Mouse (Mus musculus) intestine, embryonic 16.5 days (tissue): Measurements from ENCODE around the gene Ankrd11. TPM values are rescaled to one million over a fixed set of nuclear protein-coding genes. Genes with fewer than 3 reads are reported as not detected.
A peak's percentile ranks its signal among the peaks of the same experiment; 100 is the strongest.
"Not testable (repeated sequence)": the region's sequence is repeated elsewhere in the genome, so short reads cannot be mapped to it uniquely, and the experiment has no call there.

Experiments used
- ATAC-seq: fragments of 200-750 bp; cut with Nextera tagmentation; 2 replicates; pipeline ENCODE4 v1.8.0; 2017; ENCODE audit warnings: moderate TSS enrichment, moderate library complexity
- H3K27ac ChIP-seq: fragments of 300-500 bp; sonication (generic); 2 replicates; pipeline ENCODE4 v1.5.1; 2014; ENCODE audit warnings: mild to moderate bottlenecking, low read length
- H3K27me3 ChIP-seq: fragments of 300-500 bp; sonication (generic); replicated peaks from 2 replicates; pipeline ENCODE4 v1.6.1; 2014; ENCODE audit warnings: low read length, control low read depth, mixed read lengths; ENCODE audit not compliant: control insufficient read depth, insufficient read depth
- H3K36me3 ChIP-seq: fragments of 300-500 bp; sonication (generic); 2 replicates; pipeline ENCODE4 v1.6.1; 2014; ENCODE audit warnings: low read length, control low read depth; ENCODE audit not compliant: control insufficient read depth, insufficient read depth
- H3K4me1 ChIP-seq: fragments of 300-500 bp; sonication (generic); 2 replicates; pipeline ENCODE4 v1.6.1; 2014; ENCODE audit warnings: low read length, control low read depth, mixed read lengths; ENCODE audit not compliant: control insufficient read depth, insufficient read depth
- H3K4me2 ChIP-seq: fragments of 300-500 bp; sonication (generic); 2 replicates; pipeline ENCODE4 v1.6.1; 2014; ENCODE audit warnings: low read depth, low read length, control low read depth
- H3K4me3 ChIP-seq: fragments of 300-500 bp; sonication (generic); 2 replicates; pipeline ENCODE4 v1.5.1; 2014; ENCODE audit warnings: mild to moderate bottlenecking, low read length
- H3K9ac ChIP-seq: fragments of 300-500 bp; sonication (generic); 2 replicates; pipeline ENCODE4 v1.6.1; 2014; ENCODE audit warnings: low read depth, low read length
- H3K9me3 ChIP-seq: fragments of 300-500 bp; sonication (generic); 2 replicates; pipeline ENCODE4 v1.6.1; 2016; ENCODE audit warnings: low read length, control low read depth; ENCODE audit not compliant: control insufficient read depth
- WGBS: fragments of 180-500 bp; shearing (Covaris S2); extraction: QIAGEN DNeasy Blood & Tissue Kit; methylation state at CpG from one replicate; pipeline ENCODE4 v1.1.7; 2014; 5-methylcytosine and 5-hydroxymethylcytosine counted together
- polyA plus RNA-seq: library from polyadenylated mRNA; unstranded; fragments of >200 nt; fragmentation: Nextera tagmentation; extraction: Ambion mirVana; gene quantifications from 2 replicates; pipeline ENCODE4 v1.2.1, GENCODE M21; 2015

The Ankrd11 gene
- polyA plus RNA-seq, 1 experiment from 2014 or later = 19.5 TPM

DNA sequence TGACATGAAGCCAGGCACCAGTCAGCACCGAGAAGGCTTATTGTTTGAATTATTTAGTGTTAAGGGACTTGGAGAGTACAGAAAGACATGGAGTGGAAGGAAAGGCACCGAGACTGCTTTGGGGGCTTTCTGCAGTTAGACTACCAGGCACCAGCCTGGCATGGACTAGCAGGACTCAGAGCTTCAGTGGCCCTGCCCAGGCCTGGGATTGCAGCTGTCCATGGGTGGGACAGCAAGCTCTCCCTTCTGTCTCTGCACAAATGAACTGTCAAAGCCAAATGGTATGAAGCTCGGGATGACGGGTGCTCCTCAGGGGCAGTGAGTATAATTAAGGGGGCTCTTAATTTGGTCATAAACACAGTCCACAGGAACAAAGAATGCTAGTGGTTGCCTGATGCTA is 22.0 kb upstream of the Ankrd11 start:
- H3K4me3 ChIP-seq = peak overlapping the region; percentile 89
- H3K4me2 ChIP-seq = peak overlapping the region; percentile 61
- no peak for ATAC-seq
- 0 out of 2 replicates have a peak overlapping the region, but pooled peaks have one; percentile 96 for H3K9ac ChIP-seq
- H3K36me3 ChIP-seq = no peaks in the 10 kb centered on the region
- WGBS = 83% methylated on average over 4 of the region's 4 CpGs
- no peaks in the 10 kb centered on the region for H3K27me3 ChIP-seq
- H3K27ac ChIP-seq = no peak overlapping the region
- H3K4me1 ChIP-seq = peaks cover 15% of the 10 kb centered on the region
- H3K9me3 ChIP-seq = no peaks in the 10 kb centered on the region

DNA sequence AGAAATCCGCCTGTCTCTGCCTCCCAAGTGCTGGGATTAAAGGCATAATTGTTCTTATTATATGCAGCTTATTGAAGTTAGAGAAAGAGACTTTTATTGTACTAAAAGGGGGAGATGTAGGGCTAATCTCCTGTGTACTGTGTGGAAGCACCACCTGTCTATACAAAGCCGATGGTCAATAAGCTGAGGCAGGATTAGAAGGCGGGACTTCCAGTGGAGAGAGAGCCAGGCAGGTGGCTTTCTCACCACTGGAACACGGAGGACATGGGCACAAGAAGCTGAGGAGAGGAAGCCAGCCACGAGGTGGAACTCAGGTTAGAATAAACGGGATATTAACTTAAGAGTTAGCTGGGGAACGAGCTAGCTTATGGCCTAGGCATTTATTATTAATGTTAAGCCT is 20.6 kb upstream of the Ankrd11 start, which contains the start of gene Spg7:
Spg7 (plus strand) TSS at position 222 of the 400 bp plus-strand sequence.
- Histone ChIP-seq H3K9me3 (no peaks in the 10 kb centered on the region), H3K36me3 (no peaks in the 10 kb centered on the region), H3K4me1 (peaks cover 15% of the 10 kb centered on the region), H3K4me2 (no peak within 1 kb of the TSS), H3K27ac (no peak within 1 kb of the TSS), H3K9ac (no peak within 1 kb of the TSS), H3K27me3 (no peaks in the 10 kb centered on the region), H3K4me3 (no peak within 1 kb of the TSS)
- WGBS = 76% methylated on average over 7 of the region's 7 CpGs
- no peak for ATAC-seq

DNA sequence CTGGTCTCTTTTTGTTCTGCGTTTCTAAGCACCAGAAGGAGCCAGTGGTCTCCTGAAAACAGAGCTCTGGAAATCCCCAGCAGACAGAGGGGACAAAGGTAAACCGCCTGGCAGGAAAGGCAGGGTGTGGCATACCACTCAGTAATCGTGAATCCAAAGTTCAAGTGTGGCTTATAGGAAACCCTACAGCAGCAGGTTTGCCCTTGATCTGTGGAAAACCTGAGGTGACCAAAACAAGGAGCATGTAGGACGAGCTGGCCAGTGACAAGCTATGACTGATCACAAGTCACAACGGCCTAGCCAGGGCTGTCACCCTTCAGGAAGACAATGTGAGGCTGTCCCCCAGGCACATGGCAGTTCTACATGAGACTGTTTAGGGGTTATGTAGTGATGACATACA is 9.4 kb upstream of the Ankrd11 start:
- peak overlapping the region; percentile 38 for H3K4me2 ChIP-seq
- WGBS = 40% methylated on average over 5 of the region's 5 CpGs
- peak; percentile 84 for ATAC-seq

DNA sequence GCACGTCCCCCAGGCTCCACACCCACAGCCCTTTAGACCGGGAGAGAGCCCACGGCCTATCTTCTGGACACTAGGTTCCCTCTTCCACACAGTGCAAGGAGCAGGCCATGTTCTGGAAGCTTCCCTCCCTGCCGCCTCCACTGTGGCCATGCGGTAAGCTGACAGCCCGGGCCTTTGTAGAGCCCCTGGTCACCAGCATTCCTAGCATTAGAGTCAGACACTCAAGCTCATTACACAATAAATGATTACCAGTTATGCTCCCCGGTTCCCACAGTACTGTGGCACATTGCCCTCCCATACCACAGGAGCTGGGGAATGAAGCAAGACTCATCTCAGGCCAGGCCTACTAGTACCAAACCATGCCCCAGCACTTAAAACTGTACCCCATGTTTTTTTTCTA is 6.3 kb upstream of the Ankrd11 start:
- no peaks in the 10 kb centered on the region for H3K27me3 ChIP-seq
- H3K9me3 ChIP-seq = no peaks in the 10 kb centered on the region
- H3K4me3 ChIP-seq = no peak overlapping the region
- H3K36me3 ChIP-seq = no peaks in the 10 kb centered on the region
- peak; percentile 14; the same call in 1 of the 2 replicates for ATAC-seq
- WGBS = 75% methylated on average over 7 of the region's 7 CpGs
- no peak overlapping the region for H3K4me2 ChIP-seq
- H3K9ac ChIP-seq = 0 out of 2 replicates have a peak overlapping the region, but pooled peaks have one; percentile 1
- peak overlapping the region; percentile 80 for H3K27ac ChIP-seq
- peaks cover 26% of the 10 kb centered on the region for H3K4me1 ChIP-seq

More for the DNA sequence above, 9.4 kb upstream of the Ankrd11 start:
- Histone ChIP-seq H3K4me3 (no peak overlapping the region), H3K9ac (peak overlapping the region; percentile 54; the same call in 1 of the 2 replicates), H3K27me3 (no peaks in the 10 kb centered on the region), H3K4me1 (peaks cover 23% of the 10 kb centered on the region), H3K36me3 (no peaks in the 10 kb centered on the region), H3K27ac (peak overlapping the region; percentile 97), H3K9me3 (no peaks in the 10 kb centered on the region)

DNA sequence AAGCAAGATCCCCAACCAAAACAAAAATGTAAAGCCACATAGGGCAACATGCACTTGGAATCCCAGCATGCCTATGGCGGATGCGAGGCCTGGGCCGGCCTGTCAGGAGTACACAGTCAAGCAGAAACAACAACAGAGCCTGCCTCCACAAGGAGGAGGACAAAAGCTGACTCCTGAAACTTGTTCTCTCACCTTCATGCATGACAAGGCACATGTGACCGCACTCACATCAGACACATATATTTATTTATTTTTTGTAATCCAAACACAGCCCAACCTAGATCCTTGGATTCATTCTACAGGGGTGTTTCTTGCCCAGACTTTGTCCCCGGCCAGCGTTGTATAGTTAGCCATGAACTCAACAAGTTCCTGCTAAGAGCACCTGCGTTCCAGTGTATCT is 5.8 kb upstream of the Ankrd11 start:
- Histone ChIP-seq H3K4me1 (peaks cover 29% of the 10 kb centered on the region), H3K4me2 (no peak overlapping the region), H3K36me3 (no peaks in the 10 kb centered on the region), H3K9me3 (no peaks in the 10 kb centered on the region), H3K27me3 (no peaks in the 10 kb centered on the region), H3K27ac (peak overlapping the region; percentile 80), H3K4me3 (no peak overlapping the region), H3K9ac (0 out of 2 replicates have a peak overlapping the region, but pooled peaks have one; percentile 10)
- no peak for ATAC-seq
- 80% methylated on average over 7 of the region's 7 CpGs for WGBS

DNA sequence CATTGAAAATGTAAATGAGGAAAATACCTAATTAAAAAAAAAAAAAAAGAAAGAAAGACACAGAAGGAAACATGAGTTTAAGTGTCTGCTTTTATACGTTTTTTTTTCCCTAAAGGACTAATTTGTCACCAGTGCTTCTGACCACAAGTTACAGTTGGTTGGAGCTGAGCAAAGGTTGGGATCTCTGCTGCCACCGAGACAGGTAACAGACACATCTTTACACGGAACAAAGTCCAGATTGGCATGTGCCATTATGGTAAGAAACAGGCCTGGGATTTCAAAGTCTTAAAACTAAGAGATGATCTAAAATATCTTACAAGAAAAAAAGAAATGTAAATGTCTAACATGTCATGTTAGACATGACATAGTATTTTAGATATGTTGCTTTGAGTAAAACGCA is 4.6 kb upstream of the Ankrd11 start:
- H3K36me3 ChIP-seq = no peaks in the 10 kb centered on the region
- H3K4me3 ChIP-seq = no peak overlapping the region
- no peak overlapping the region for H3K4me2 ChIP-seq
- WGBS = 61% methylated on average over 4 of the region's 4 CpGs
- H3K9ac ChIP-seq = no peak overlapping the region
- H3K9me3 ChIP-seq = no peaks in the 10 kb centered on the region
- no peak for ATAC-seq
- no peaks in the 10 kb centered on the region for H3K27me3 ChIP-seq
- peaks cover 24% of the 10 kb centered on the region for H3K4me1 ChIP-seq
- peak overlapping the region; percentile 80; the same call in 1 of the 2 replicates for H3K27ac ChIP-seq

DNA sequence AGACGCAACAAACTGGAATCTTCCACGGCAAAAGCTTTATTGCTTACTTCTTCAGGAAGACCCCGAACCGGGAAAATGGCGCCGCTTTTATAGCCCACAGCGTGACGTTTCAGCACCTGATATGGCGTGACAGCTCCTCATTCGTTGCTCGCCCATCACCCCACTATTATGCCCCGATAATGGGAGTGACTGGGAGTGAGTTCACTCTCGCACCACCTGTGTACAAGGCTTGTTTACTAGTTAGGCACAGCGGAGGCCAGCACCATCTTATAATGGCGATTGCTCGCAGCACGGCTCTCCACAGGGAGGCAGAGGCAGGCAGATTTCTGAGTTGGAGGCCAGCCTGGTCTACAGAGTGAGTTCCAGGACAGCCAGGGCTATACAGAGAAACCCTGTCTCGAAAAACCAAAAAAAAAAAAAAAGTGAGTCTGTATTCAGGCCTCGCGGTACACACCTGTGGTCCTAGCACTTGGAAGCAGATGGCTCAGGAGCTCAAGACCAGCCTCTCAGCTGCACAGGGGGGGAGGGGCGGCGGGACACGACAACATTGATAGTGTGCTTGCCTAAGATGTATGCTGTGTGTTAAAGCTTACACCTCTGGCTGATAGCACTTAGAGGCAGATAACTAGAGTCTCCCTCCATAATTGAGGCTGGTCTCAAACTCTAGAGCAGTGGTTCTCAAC is 2.8 kb upstream of the Ankrd11 start:
- H3K4me3 ChIP-seq, H3K36me3 ChIP-seq, H3K27ac ChIP-seq, H3K27me3 ChIP-seq, H3K9me3 ChIP-seq, H3K9ac ChIP-seq, H3K4me2 ChIP-seq, ATAC-seq: not testable (repeated sequence)
- peaks cover 31% of the 10 kb centered on the region for H3K4me1 ChIP-seq
- WGBS = 92% methylated on average over 23 of the region's 23 CpGs

DNA sequence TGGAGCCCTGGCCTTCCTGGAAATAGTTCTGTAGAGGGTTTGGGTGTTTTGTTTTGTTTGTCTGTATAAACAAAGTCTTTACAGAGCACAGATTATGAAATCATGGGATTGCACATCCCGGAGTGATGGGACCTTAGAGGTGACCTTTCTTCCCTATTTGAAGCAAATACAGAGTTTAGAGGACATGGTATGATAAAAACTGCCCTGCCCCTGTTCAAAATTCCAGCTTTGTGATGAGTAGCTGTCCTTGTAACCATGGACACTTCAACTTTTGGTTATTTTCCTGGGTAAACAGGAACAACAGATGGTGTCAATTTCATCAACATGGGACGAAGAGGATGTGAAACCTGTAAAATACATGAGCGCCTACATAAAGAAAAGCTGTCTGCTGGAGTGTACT is 1.9 kb upstream of the Ankrd11 start:
- Histone ChIP-seq H3K9ac (no peak overlapping the region), H3K4me3 (no peak overlapping the region), H3K9me3 (no peaks in the 10 kb centered on the region), H3K27me3 (no peaks in the 10 kb centered on the region), H3K4me2 (no peak overlapping the region), H3K27ac (no peak overlapping the region), H3K36me3 (no peaks in the 10 kb centered on the region), H3K4me1 (peaks cover 40% of the 10 kb centered on the region)
- WGBS = 77% methylated on average over 3 of the region's 3 CpGs
- no peak for ATAC-seq

DNA sequence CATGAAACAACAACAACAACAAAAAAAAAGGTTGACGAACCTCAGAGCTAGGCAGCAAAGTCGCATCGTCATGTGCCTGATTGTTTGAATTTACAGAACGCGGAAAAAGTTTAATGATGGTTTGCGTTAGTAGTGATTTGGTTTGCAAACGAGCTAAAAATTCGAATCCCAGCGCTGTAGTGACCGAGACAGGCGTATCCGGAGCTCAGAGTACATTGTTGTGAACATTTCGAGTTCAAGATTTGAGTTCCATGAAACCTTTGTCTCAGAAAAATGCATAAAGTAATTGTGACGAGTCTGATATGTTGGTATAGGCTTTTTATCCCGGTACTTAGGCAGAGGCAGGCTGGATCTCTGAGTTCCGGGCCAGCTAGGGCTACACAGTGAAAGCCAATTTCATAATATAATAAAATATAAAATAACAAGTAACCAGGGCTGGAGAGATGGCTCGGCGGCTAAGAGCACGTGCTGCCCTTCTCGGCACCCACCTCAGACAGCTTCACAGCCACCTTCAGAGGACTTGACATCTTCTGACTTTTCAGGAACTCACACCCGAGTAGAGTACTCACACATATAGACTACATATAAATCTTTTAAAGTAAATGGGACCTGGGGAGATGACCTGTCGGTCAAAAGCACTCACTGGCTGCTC is 1.0 kb upstream of the Ankrd11 start:
- H3K27me3 ChIP-seq = no peaks in the 10 kb centered on the region
- no peak for ATAC-seq
- H3K4me2 ChIP-seq = peak overlapping the region; percentile 51
- WGBS = 15% methylated on average over 22 of the region's 22 CpGs
- H3K9ac ChIP-seq = peak overlapping the region; percentile 86
- H3K4me3 ChIP-seq = peak overlapping the region; percentile 98
- H3K27ac ChIP-seq = peak overlapping the region; percentile 95
- H3K36me3 ChIP-seq = no peaks in the 10 kb centered on the region
- peaks cover 40% of the 10 kb centered on the region for H3K4me1 ChIP-seq
- no peaks in the 10 kb centered on the region for H3K9me3 ChIP-seq
